Mouse (Mus musculus) C2C12 (cell line): ENCODE data around the gene Ufc1.

Experiments
- CTCF ChIP-seq: IDR thresholded peaks from one replicate; pipeline ENCODE4 v1.5.1; 2011; ENCODE audit not compliant: control insufficient read depth, insufficient read depth, insufficient read length
- FOSL1 ChIP-seq: IDR thresholded peaks from one replicate; pipeline ENCODE4 v1.8.0; 2011; ENCODE audit warnings: mild to moderate bottlenecking, low read length; ENCODE audit not compliant: poor library complexity, insufficient read depth, severe bottlenecking

DNA sequence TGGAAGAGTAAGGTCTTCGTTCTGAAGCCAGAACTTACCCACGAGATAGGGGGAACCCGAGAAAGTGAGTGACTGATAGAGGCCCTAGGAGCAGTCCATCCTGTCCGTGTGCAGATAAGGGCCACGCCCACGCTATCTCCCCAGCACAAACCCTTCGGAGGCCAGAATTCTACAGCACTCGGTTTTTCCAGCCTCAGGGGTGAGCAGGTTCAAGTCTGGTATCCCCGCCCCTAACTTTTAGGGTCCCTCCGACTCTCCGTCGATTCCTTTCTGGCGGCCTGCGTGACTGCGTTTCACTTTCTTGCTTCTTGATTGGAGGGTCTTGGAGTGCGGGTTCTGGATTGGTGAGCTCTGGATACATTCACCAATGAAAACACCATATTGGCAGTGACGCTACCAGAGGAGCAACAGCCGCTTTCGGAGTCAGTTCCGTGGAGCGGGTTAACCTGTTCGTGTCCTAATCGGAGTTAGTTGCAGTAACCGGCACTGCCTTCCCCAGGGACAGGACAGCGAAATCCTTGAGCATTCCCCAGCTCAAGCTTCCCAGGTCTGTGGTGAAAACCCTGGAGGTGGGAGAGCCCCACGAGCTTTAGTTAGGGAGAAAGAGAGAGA lies 13.8 kb downstream of the Ufc1 start, which contains the start of gene Ppox:
- TF ChIP-seq CTCF, result no peak
- TF ChIP-seq FOSL1, result no peak
